Mouse (Mus musculus) kidney, embryonic 15.5 days (tissue): Measurements from ENCODE around the gene Mybphl. TPM values are rescaled to one million over a fixed set of nuclear protein-coding genes. Genes with fewer than 3 reads are reported as not detected.

Experiments used
- ATAC-seq: fragments of 200-750 bp; cut with Nextera tagmentation; replicated peaks from 2 replicates; pipeline ENCODE4 v1.8.0; 2017; ENCODE audit warnings: moderate TSS enrichment; ENCODE audit not compliant: low FRiP score
- H3K27ac ChIP-seq: fragments of 300-500 bp; sonication (generic); 2 replicates; pipeline ENCODE4 v1.5.1; 2015; ENCODE audit warnings: mild to moderate bottlenecking, inconsistent platforms
- H3K27me3 ChIP-seq: fragments of 300-500 bp; sonication (generic); 2 replicates; pipeline ENCODE4 v1.6.1; 2015; ENCODE audit warnings: inconsistent platforms
- H3K36me3 ChIP-seq: fragments of 300-500 bp; sonication (generic); 2 replicates; pipeline ENCODE4 v1.6.1; 2015; ENCODE audit warnings: inconsistent platforms
- H3K4me1 ChIP-seq: fragments of 300-500 bp; sonication (generic); 2 replicates; pipeline ENCODE4 v1.6.1; 2015; ENCODE audit warnings: inconsistent platforms
- H3K4me2 ChIP-seq: fragments of 300-500 bp; sonication (generic); 2 replicates; pipeline ENCODE4 v1.6.1; 2015; ENCODE audit warnings: moderate library complexity, mild to moderate bottlenecking, inconsistent platforms
- H3K4me3 ChIP-seq: fragments of 300-500 bp; sonication (generic); replicated peaks from 2 replicates; pipeline ENCODE4 v1.5.1; 2015; ENCODE audit warnings: mild to moderate bottlenecking, inconsistent platforms
- H3K9ac ChIP-seq: fragments of 300-500 bp; sonication (generic); 2 replicates; pipeline ENCODE4 v1.6.1; 2015; ENCODE audit warnings: mild to moderate bottlenecking, inconsistent platforms
- H3K9me3 ChIP-seq: fragments of 300-500 bp; sonication (generic); replicated peaks from 2 replicates; pipeline ENCODE4 v1.6.1; 2016; ENCODE audit warnings: inconsistent platforms
- WGBS: fragments of 180-500 bp; shearing (Covaris S2); methylation state at CpG from one replicate; pipeline ENCODE4 v1.1.7; 2015; ENCODE audit warnings: mixed read lengths; 5-methylcytosine and 5-hydroxymethylcytosine counted together
- polyA plus RNA-seq: library from polyadenylated mRNA; unstranded; fragments of >200 nt; fragmentation: Nextera tagmentation; extraction: Ambion mirVana; gene quantifications from 2 replicates; pipeline ENCODE4 v1.2.1, GENCODE M21; 2015

Mybphl gene
- polyA plus RNA-seq, 1 experiment from 2014 or later: not detected

GRCm38 (mm10) chr3:108401692-108402527 is 37.2 kb downstream of the Mybphl start:
- ATAC-seq: peak; percentile 94
- H3K27me3 ChIP-seq: 0 out of 2 replicates have a peak, but pooled peaks cover 3% of the 10 kb centered on the region
- 0 out of 2 replicates have a peak overlapping the region, but pooled peaks have one; percentile 2 for H3K4me3 ChIP-seq
- H3K27ac ChIP-seq: no peak overlapping the region
- peaks cover 38% of the 10 kb centered on the region for H3K4me1 ChIP-seq
- WGBS: 35% methylated on average over 22 of the region's 22 CpGs
- no peak overlapping the region for H3K9ac ChIP-seq
- H3K36me3 ChIP-seq: peaks cover 79% of the 10 kb centered on the region
- no peaks in the 10 kb centered on the region for H3K9me3 ChIP-seq
- H3K4me2 ChIP-seq: peak overlapping the region; percentile 48

GRCm38 (mm10) chr3:108402528-108402920 is 37.8 kb downstream of the Mybphl start:
- WGBS: 92% methylated on average over 15 of the region's 15 CpGs
- 0 out of 2 replicates have a peak, but pooled peaks cover 3% of the 10 kb centered on the region for H3K27me3 ChIP-seq
- no peak overlapping the region for H3K9ac ChIP-seq
- H3K4me3 ChIP-seq: no peak overlapping the region
- H3K4me2 ChIP-seq: no peak overlapping the region
- H3K36me3 ChIP-seq: peaks cover 79% of the 10 kb centered on the region
- H3K27ac ChIP-seq: no peak overlapping the region
- ATAC-seq: no peak
- H3K4me1 ChIP-seq: peaks cover 38% of the 10 kb centered on the region
- no peaks in the 10 kb centered on the region for H3K9me3 ChIP-seq

- 50% methylated on average over 14 of the region's 14 CpGs for WGBS
Measured at GRCm38 (mm10) chr3:108405536-108406305, 41.0 kb downstream of the Mybphl start.

GRCm38 (mm10) chr3:108406306-108406885 is 41.7 kb downstream of the Mybphl start:
- Histone ChIP-seq H3K9me3 (no peaks in the 10 kb centered on the region), H3K27me3 (0 out of 2 replicates have a peak, but pooled peaks cover 3% of the 10 kb centered on the region), H3K4me1 (peaks cover 62% of the 10 kb centered on the region), H3K27ac (0 out of 2 replicates have a peak overlapping the region, but pooled peaks have one; percentile 32), H3K4me2 (no peak overlapping the region), H3K9ac (no peak overlapping the region), H3K4me3 (no peak overlapping the region), H3K36me3 (peaks cover 41% of the 10 kb centered on the region)
- no peak for ATAC-seq
- 89% methylated on average over 24 of the region's 24 CpGs for WGBS

More at GRCm38 (mm10) chr3:108405536-108406305, 41.0 kb downstream of the Mybphl start:
- no peak for ATAC-seq
- no peaks in the 10 kb centered on the region for H3K9me3 ChIP-seq
- no peak overlapping the region for H3K9ac ChIP-seq
- H3K27ac ChIP-seq: peak overlapping the region; percentile 32; the same call in 1 of the 2 replicates
- 0 out of 2 replicates have a peak, but pooled peaks cover 3% of the 10 kb centered on the region for H3K27me3 ChIP-seq
- peaks cover 48% of the 10 kb centered on the region for H3K36me3 ChIP-seq
- H3K4me3 ChIP-seq: no peak overlapping the region
- H3K4me2 ChIP-seq: no peak overlapping the region
- peaks cover 57% of the 10 kb centered on the region for H3K4me1 ChIP-seq

- H3K4me1 ChIP-seq: peaks cover 70% of the 10 kb centered on the region
- no peaks in the 10 kb centered on the region for H3K27me3 ChIP-seq
- 93% methylated on average over 8 of the region's 8 CpGs for WGBS
- H3K4me3 ChIP-seq: no peak overlapping the region
- no peak for ATAC-seq
- H3K9ac ChIP-seq: no peak overlapping the region
- H3K4me2 ChIP-seq: no peak overlapping the region
- peaks cover 8% of the 10 kb centered on the region; the same call in 1 of the 2 replicates for H3K9me3 ChIP-seq
- peaks cover 38% of the 10 kb centered on the region for H3K36me3 ChIP-seq
- no peak overlapping the region for H3K27ac ChIP-seq
Measured at GRCm38 (mm10) chr3:108408517-108409008, 43.9 kb downstream of the Mybphl start.

GRCm38 (mm10) chr3:108409656-108410358 is 45.1 kb downstream of the Mybphl start:
- peak overlapping the region; percentile 35 for H3K9ac ChIP-seq
- H3K4me3 ChIP-seq: peak overlapping the region; percentile 27; the same call in 1 of the 2 replicates
- WGBS: 55% methylated on average over 8 of the region's 8 CpGs

GRCm38 (mm10) chr3:108410359-108410714 is 45.6 kb downstream of the Mybphl start:
- Histone ChIP-seq H3K27me3 (0 out of 2 replicates have a peak, but pooled peaks cover 6% of the 10 kb centered on the region), H3K9me3 (peaks cover 11% of the 10 kb centered on the region; the same call in 1 of the 2 replicates), H3K4me1 (peaks cover 67% of the 10 kb centered on the region), H3K9ac (peak overlapping the region; percentile 35), H3K4me3 (peak overlapping the region; percentile 27), H3K27ac (peak overlapping the region; percentile 98), H3K4me2 (peak overlapping the region; percentile 53), H3K36me3 (peaks cover 34% of the 10 kb centered on the region)
- ATAC-seq: peak; percentile 5
- 20% methylated on average over 5 of the region's 5 CpGs for WGBS

More at GRCm38 (mm10) chr3:108409656-108410358, 45.1 kb downstream of the Mybphl start:
- Histone ChIP-seq H3K27ac (peak overlapping the region; percentile 98), H3K27me3 (0 out of 2 replicates have a peak, but pooled peaks cover under 1% of the 10 kb centered on the region), H3K9me3 (peaks cover 11% of the 10 kb centered on the region; the same call in 1 of the 2 replicates), H3K4me2 (peak overlapping the region; percentile 53), H3K36me3 (peaks cover 38% of the 10 kb centered on the region), H3K4me1 (peaks cover 67% of the 10 kb centered on the region)
- no peak for ATAC-seq

GRCm38 (mm10) chr3:108411026-108411753 is 46.5 kb downstream of the Mybphl start:
- Histone ChIP-seq H3K27me3 (peaks cover 7% of the 10 kb centered on the region), H3K4me2 (peak overlapping the region; percentile 53), H3K9me3 (peaks cover 11% of the 10 kb centered on the region; the same call in 1 of the 2 replicates), H3K36me3 (peaks cover 33% of the 10 kb centered on the region), H3K9ac (0 out of 2 replicates have a peak overlapping the region, but pooled peaks have one; percentile 35), H3K4me1 (peaks cover 63% of the 10 kb centered on the region), H3K4me3 (peak overlapping the region; percentile 27), H3K27ac (peak overlapping the region; percentile 98)
- peak; percentile 74 for ATAC-seq
- WGBS: 24% methylated on average over 5 of the region's 5 CpGs

- WGBS: 29% methylated on average over 8 of the region's 8 CpGs
- Histone ChIP-seq H3K27ac (peak overlapping the region; percentile 98), H3K9ac (0 out of 2 replicates have a peak overlapping the region, but pooled peaks have one; percentile 35)
Measured at GRCm38 (mm10) chr3:108411754-108412121, 47.0 kb downstream of the Mybphl start.

GRCm38 (mm10) chr3:108413634-108414360 is 49.1 kb downstream of the Mybphl start:
- peaks cover 11% of the 10 kb centered on the region; the same call in 1 of the 2 replicates for H3K9me3 ChIP-seq
- WGBS: 96% methylated on average over 35 of the region's 35 CpGs
- H3K4me3 ChIP-seq: no peak overlapping the region
- H3K36me3 ChIP-seq: peaks cover 21% of the 10 kb centered on the region
- peaks cover 54% of the 10 kb centered on the region for H3K4me1 ChIP-seq
- H3K9ac ChIP-seq: no peak overlapping the region
- no peak overlapping the region for H3K4me2 ChIP-seq
- ATAC-seq: no peak
- H3K27me3 ChIP-seq: peaks cover 22% of the 10 kb centered on the region
- no peak overlapping the region for H3K27ac ChIP-seq

More at GRCm38 (mm10) chr3:108411754-108412121, 47.0 kb downstream of the Mybphl start:
- Histone ChIP-seq H3K4me3 (peak overlapping the region; percentile 27), H3K36me3 (peaks cover 28% of the 10 kb centered on the region), H3K4me2 (peak overlapping the region; percentile 53), H3K9me3 (peaks cover 11% of the 10 kb centered on the region; the same call in 1 of the 2 replicates), H3K4me1 (peaks cover 58% of the 10 kb centered on the region), H3K27me3 (peaks cover 12% of the 10 kb centered on the region)
- ATAC-seq: peak; percentile 85
